In the genomic region with DNA sequence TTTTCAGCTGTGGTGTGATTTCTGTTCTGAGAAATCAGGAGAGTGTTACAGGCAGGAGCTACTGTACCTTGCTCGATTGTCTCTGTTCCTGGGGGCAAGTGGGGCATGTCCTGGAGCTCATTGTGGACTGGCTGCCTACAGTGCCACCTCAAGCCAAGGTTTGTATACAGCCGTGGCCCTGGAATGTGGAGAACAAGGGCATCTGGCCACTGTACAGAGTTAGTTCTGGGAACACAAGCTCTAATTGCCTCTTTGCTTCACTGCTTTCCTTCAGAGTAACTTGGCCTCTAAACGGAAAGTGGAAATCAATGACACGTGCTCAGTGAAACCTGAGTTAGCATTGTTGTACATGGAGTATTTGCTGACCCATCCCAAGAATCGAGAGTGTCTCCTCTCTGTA, we compare ENCODE assay signal across 32 mouse cellular contexts. TPM values are rescaled to one million over a fixed set of nuclear protein-coding genes. Genes with fewer than 3 reads are reported as not detected.
A peak's percentile ranks its signal among the peaks of the same experiment; 100 is the strongest.
DNase-seq lines count a peak whose midpoint lies in the region; ATAC-seq and TF ChIP-seq lines count a peak whose summit lies in the region.
"Had no signal": no experiment of that assay in that cellular context is flagged by ENCODE, and none has a peak within 500 bp of the region (broad histone marks: within the 10 kb centered on the region; RNA-seq: fewer than 3 reads in every experiment).

No protein-coding gene starts in this region.

- H3K27me3 ChIP-seq in CH12.LX (replicated peaks): no peaks in the 10 kb centered on the region
- no peaks in the 10 kb centered on the region for H3K27me3 ChIP-seq in midbrain, embryonic 15.5 days (replicated peaks)
- H3K27me3 ChIP-seq: embryonic facial prominence, embryonic 15.5 days; forebrain, embryonic 12.5 days; hindbrain, embryonic 13.5 days; liver, embryonic 12.5 days; neural tube, embryonic 12.5 days had no signal

- no peak for ATAC-seq in midbrain, embryonic 15.5 days (replicated peaks)
- ATAC-seq: forebrain, postnatal 0 days; intestine, embryonic 16.5 days; liver, embryonic 12.5 days; liver, postnatal 0 days had no signal

- TF ChIP-seq POLR2A in CH12.LX (IDR thresholded peaks at IDR 0.05; ENCODE audit: low read depth, low read length): no peak

- no peak for TF ChIP-seq EP300 in CH12.LX (IDR thresholded peaks at IDR 0.05; ENCODE audit: low read length)

- no peak overlapping the region for H3K4me3 ChIP-seq in CH12.LX (replicated peaks in 1 of 3; ENCODE audit: low read depth in 2 of 3, low read length in 2 of 3, poor library complexity in 1 of 3)
- H3K4me3 ChIP-seq in midbrain, embryonic 15.5 days: no peak overlapping the region
- H3K4me3 ChIP-seq: embryonic facial prominence, embryonic 10.5 days; embryonic facial prominence, embryonic 15.5 days; forebrain, embryonic 12.5 days; hindbrain, embryonic 13.5 days; liver, embryonic 12.5 days; myocyte; neural tube, embryonic 12.5 days had no signal

- in situ Hi-C loops in CH12.LX (cut with MboI; ENCODE audit: low pct_ligation_motif_present, low pct_unique_long_range_greater_than_20kb, low sequenced_read_pairs): no loop called here

- DNase-seq in CH12.LX (ENCODE audit: extremely low read depth): no peak
- DNase-seq in Muller cell, postnatal 12 days (ENCODE audit: inconsistent ontology term): peak; percentile 55
- DNase-seq in kidney, adult 9 months: peak; percentile 61
- DNase-seq in kidney, postnatal 14 days: peak; percentile 63
- no peak for DNase-seq in cerebellum, adult 11 months
- DNase-seq in testis, postnatal 14 days (ENCODE audit: low spot score): no peak
- DNase-seq: adrenal gland, postnatal 10 days; B cell, adult 2 months; cerebellum, adult 2 months; cerebellum, postnatal 25 days; forebrain, postnatal 0 days; gastrocnemius, postnatal 10 days; heart, postnatal 4 days; left cerebral cortex, postnatal 4 days; liver, postnatal 0 days; lung, postnatal 36 days; right cerebral cortex, postnatal 4 days; thymus, postnatal 4 days had no signal

- no peaks in the 10 kb centered on the region for H3K9me3 ChIP-seq in CH12.LX (replicated peaks; ENCODE audit: low read length)
- H3K9me3 ChIP-seq in midbrain, embryonic 15.5 days: no peaks in the 10 kb centered on the region
- H3K9me3 ChIP-seq: embryonic facial prominence, embryonic 10.5 days; embryonic facial prominence, embryonic 15.5 days; forebrain, embryonic 12.5 days; hindbrain, embryonic 13.5 days; liver, embryonic 12.5 days; neural tube, embryonic 12.5 days had no signal

- no peaks in the 10 kb centered on the region for H3K79me2 ChIP-seq in CH12.LX (replicated peaks; ENCODE audit: control insufficient read depth, extremely low read depth, insufficient read depth, poor library complexity, severe bottlenecking)

- H3K36me3 ChIP-seq in CH12.LX (replicated peaks in 1 of 2; ENCODE audit: control insufficient read depth in 1 of 2, insufficient read depth in 1 of 2, low read length in 1 of 2): peaks cover 49 to 90% of the 10 kb centered on the region in 2 experiments
- H3K36me3 ChIP-seq in midbrain, embryonic 15.5 days (replicated peaks): no peaks in the 10 kb centered on the region; the same call in 1 of the 2 replicates

- H3K9ac ChIP-seq in CH12.LX (ENCODE audit: insufficient read depth, low read depth): no peak overlapping the region
- no peak overlapping the region for H3K9ac ChIP-seq in midbrain, embryonic 15.5 days
- H3K9ac ChIP-seq: embryonic facial prominence, embryonic 15.5 days; forebrain, embryonic 12.5 days; forebrain, postnatal 0 days; hindbrain, embryonic 13.5 days; liver, embryonic 12.5 days; liver, postnatal 0 days; neural tube, embryonic 12.5 days had no signal

- no peak for TF ChIP-seq CTCF in CH12.LX (conservative IDR thresholded peaks at IDR 0.05 in 1 of 2, IDR thresholded peaks at IDR 0.05 in 1 of 2; ENCODE audit: low read depth in 2 of 2, low read length in 2 of 2)

- WGBS in midbrain, embryonic 15.5 days: 90% methylated on average over 5 of the region's 5 CpGs

- TF ChIP-seq RAD21 in CH12.LX (IDR thresholded peaks at IDR 0.05; ENCODE audit: low read depth, low read length): no peak

- dilution Hi-C loops in CH12.LX (cut with MboI; ENCODE audit: extremely low pct_ligation_motif_present, extremely low pct_unique_long_range_greater_than_20kb, low sequenced_read_pairs): no loop called here

- H3K4me2 ChIP-seq in CH12.LX (ENCODE audit: insufficient read depth, low read depth, poor library complexity, severe bottlenecking): no peak overlapping the region
- no peak overlapping the region for H3K4me2 ChIP-seq in midbrain, embryonic 15.5 days
- H3K4me2 ChIP-seq: embryonic facial prominence, embryonic 15.5 days; forebrain, embryonic 12.5 days; heart, embryonic 11.5 days; hindbrain, embryonic 13.5 days; liver, embryonic 12.5 days; midbrain, embryonic 11.5 days; neural tube, embryonic 12.5 days had no signal

- peak overlapping the region; percentile 9; the same call in 1 of the 2 replicates for H3K27ac ChIP-seq in CH12.LX (ENCODE audit: insufficient read depth, low read depth)
- no peak overlapping the region for H3K27ac ChIP-seq in midbrain, embryonic 15.5 days
- H3K27ac ChIP-seq: embryonic facial prominence, embryonic 10.5 days; embryonic facial prominence, embryonic 15.5 days; forebrain, embryonic 12.5 days; hindbrain, embryonic 13.5 days; liver, embryonic 12.5 days; neural tube, embryonic 12.5 days; stomach, postnatal 0 days had no signal

- H3K4me1 ChIP-seq in CH12.LX (ENCODE audit: control insufficient read depth in 1 of 2, insufficient read depth in 2 of 2): peaks cover 0 to 14% of the 10 kb centered on the region in 2 experiments; a peak in 2 of 4 replicates
- no peaks in the 10 kb centered on the region for H3K4me1 ChIP-seq in midbrain, embryonic 15.5 days
- H3K4me1 ChIP-seq: embryonic facial prominence, embryonic 10.5 days; embryonic facial prominence, embryonic 15.5 days; forebrain, embryonic 12.5 days; hindbrain, embryonic 13.5 days; neural tube, embryonic 12.5 days had no signal

TF ChIP-seq in CH12.LX, 34 proteins besides CTCF, POLR2A, EP300 and RAD21:
- TF ChIP-seq NELFE (IDR thresholded peaks at IDR 0.05; ENCODE audit: low read depth, low read length) (no peak), ELF1 (IDR thresholded peaks at IDR 0.05; ENCODE audit: low read depth, low read length) (no peak), TCF12 (IDR thresholded peaks at IDR 0.05; ENCODE audit: low read depth, low read length) (no peak), CHD2 (IDR thresholded peaks at IDR 0.05; ENCODE audit: low read length) (no peak), MYC (IDR thresholded peaks at IDR 0.05; ENCODE audit: low read depth, low read length) (no peak), ZC3H11A (IDR thresholded peaks at IDR 0.05; ENCODE audit: low read depth, low read length) (no peak), MAFK (IDR thresholded peaks at IDR 0.05; ENCODE audit: insufficient replicate concordance, low read length) (no peak), GABPA (IDR thresholded peaks at IDR 0.05; ENCODE audit: insufficient replicate concordance, low read depth, low read length) (no peak), ETS1 (conservative IDR thresholded peaks at IDR 0.05; ENCODE audit: low read depth, low read length) (no peak), JUND (conservative IDR thresholded peaks at IDR 0.05; ENCODE audit: low read depth, low read length) (no peak)

RNA-seq across cellular contexts. Expression of a gene that starts 33.4 kb away (rescaled TPM):
- 48.0 and 54.4 TPM in 2 replicates for total RNA-seq in CH12.LX (2012; rRNA removed)
- 66.4 and 70.0 TPM in 2 replicates for total RNA-seq in CH12.LX (2014; rRNA removed)
- 60.8 and 65.0 TPM in 2 replicates for polyA plus RNA-seq in CH12.LX (2012; ENCODE audit: insufficient read length, low read depth)
- polyA plus RNA-seq in midbrain, embryonic 15.5 days (2015; fragmentation: Nextera tagmentation; extraction: Ambion mirVana): 8.0 TPM in 2 replicates

RNA-seq across cellular contexts. Expression of a gene that starts 46.9 kb away (rescaled TPM):
- not detected in 2 replicates for total RNA-seq in CH12.LX (2012; rRNA removed)
- not detected in 2 replicates for total RNA-seq in CH12.LX (2014; rRNA removed)
- polyA plus RNA-seq in CH12.LX (2012; ENCODE audit: insufficient read length, low read depth): 0.10 and 0.17 TPM in 2 replicates
- polyA plus RNA-seq in midbrain, embryonic 15.5 days (2015; fragmentation: Nextera tagmentation; extraction: Ambion mirVana): 17.1 and 22.1 TPM in 2 replicates
- total RNA-seq: granulocyte monocyte progenitor cell, adult 5-6 weeks; megakaryocyte, adult 5-6 weeks had no signal
- polyA plus RNA-seq: heart, embryonic 11.5 days; liver, embryonic 12.5 days had no signal

Comparison
In these comparisons a context has a peak if more than half of its experiments do, and no peak if none do; other contexts are left out.
1. DNase-seq: peak in Muller cell, postnatal 12 days (single experiment), kidney, adult 9 months (single experiment) and kidney, postnatal 14 days (single experiment); none in CH12.LX (single experiment), cerebellum, adult 11 months (single experiment) and testis, postnatal 14 days (single experiment).
2. RNA of a gene that starts 46.9 kb away (polyA plus RNA-seq): 17.1 to 22.1 TPM in midbrain, embryonic 15.5 days; 0.10 to 0.17 TPM in CH12.LX; every median in the first group is over 10 times any median in the second.